Mouse (Mus musculus) MEL (cell line): ENCODE measurements at regions not wholly inside any gene's neighbourhood (a gene's known extent, or its start where the extent isn't known, plus 50 kb on each side); places are given as distances from the start of the nearest gene placed in this dataset.

Experiments
- DNase-seq: peaks from one replicate; pipeline ENCODE4 v3.0.0; 2011; ENCODE audit warnings: low read depth, low spot score
- H3K27ac ChIP-seq: 2 replicates; pipeline ENCODE4 v1.5.1; 2012; ENCODE audit warnings: low read depth, mild to moderate bottlenecking, control low read depth, low read length, moderate library complexity; ENCODE audit not compliant: control insufficient read depth
- H3K27me3 ChIP-seq, 2 experiments: fragments of 150-350 bp in 1 of 2; sonication (generic) in 1 of 2; 2 replicates each; pipeline ENCODE4 v1.6.1; 2012; ENCODE audit warnings: low read length in 2 of 2, mild to moderate bottlenecking in 2 of 2, improper control_type of control experiment in 1 of 2, moderate library complexity in 1 of 2; ENCODE audit not compliant: insufficient read depth in 2 of 2, control insufficient read depth in 1 of 2
- H3K36me3 ChIP-seq, 2 experiments: 2 replicates each; pipeline ENCODE4 v1.6.1; 2012 to 2014; ENCODE audit warnings: low read length in 2 of 2, improper control_type of control experiment in 1 of 2, inconsistent platforms in 1 of 2, mild to moderate bottlenecking in 1 of 2; ENCODE audit not compliant: insufficient read depth in 2 of 2, control insufficient read depth in 1 of 2
- H3K4me1 ChIP-seq, 2 experiments: fragments of 150-350 bp in 1 of 2; sonication (generic) in 1 of 2; 2 replicates each; pipeline ENCODE4 v1.6.1; 2012; ENCODE audit warnings: low read length in 2 of 2, improper control_type of control experiment in 1 of 2, mild to moderate bottlenecking in 1 of 2; ENCODE audit not compliant: insufficient read depth in 2 of 2, control insufficient read depth in 1 of 2
- H3K4me3 ChIP-seq, 2 experiments: fragments of 150-350 bp in 1 of 2; sonication (generic) in 1 of 2; 2 replicates each; pipeline ENCODE4 v1.5.1; 2012; ENCODE audit warnings: low read depth in 2 of 2, low read length in 2 of 2, mild to moderate bottlenecking in 2 of 2, moderate library complexity in 2 of 2, control low read depth in 1 of 2, improper control_type of control experiment in 1 of 2; ENCODE audit not compliant: control insufficient read depth in 1 of 2, insufficient read depth in 1 of 2
- H3K79me2 ChIP-seq: 2 replicates; pipeline ENCODE4 v1.6.1; 2012; ENCODE audit warnings: mild to moderate bottlenecking, low read length, moderate library complexity; ENCODE audit not compliant: control insufficient read depth, poor library complexity, insufficient read depth
- H3K9ac ChIP-seq: 2 replicates; pipeline ENCODE4 v1.6.1; 2012; ENCODE audit warnings: low read depth, mild to moderate bottlenecking, control low read depth, low read length, moderate library complexity; ENCODE audit not compliant: control insufficient read depth, poor library complexity, severe bottlenecking
- H3K9me3 ChIP-seq: fragments of 150-350 bp; sonication (generic); replicated peaks from 2 replicates; pipeline ENCODE4 v1.6.1; 2012; ENCODE audit warnings: mild to moderate bottlenecking, low read length, improper control_type of control experiment, moderate library complexity; ENCODE audit not compliant: insufficient read depth
- BHLHE40 ChIP-seq: IDR thresholded peaks from 2 replicates; pipeline ENCODE4 v1.6.1; 2012; ENCODE audit warnings: low read depth, mild to moderate bottlenecking, inconsistent platforms, low read length, improper control_type of control experiment, borderline replicate concordance
- CHD1 ChIP-seq: IDR thresholded peaks from 2 replicates; pipeline ENCODE4 v1.6.1; 2012; ENCODE audit warnings: low read depth, mild to moderate bottlenecking, inconsistent platforms, low read length, improper control_type of control experiment
- CTCF ChIP-seq, 3 experiments: IDR thresholded peaks in 2 of 3; conservative IDR thresholded peaks in 1 of 3; 2 replicates each; pipeline ENCODE4 v1.5.1; 2011 to 2012; ENCODE audit warnings: low read length in 3 of 3, low read depth in 2 of 3, mild to moderate bottlenecking in 2 of 3, improper control_type of control experiment in 1 of 3, inconsistent platforms in 1 of 3, mixed read lengths in 1 of 3, moderate library complexity in 1 of 3; ENCODE audit not compliant: control insufficient read depth in 1 of 3, insufficient read depth in 1 of 3, poor library complexity in 1 of 3, severe bottlenecking in 1 of 3
- EP300 ChIP-seq, 2 experiments: IDR thresholded peaks; 2 replicates each; pipeline ENCODE4 v1.6.1; 2011; ENCODE audit warnings: improper control_type of control experiment in 2 of 2, low read length in 2 of 2, low read depth in 1 of 2, mild to moderate bottlenecking in 1 of 2
- GABPA ChIP-seq: IDR thresholded peaks from 2 replicates; pipeline ENCODE4 v1.6.1; 2012; ENCODE audit warnings: low read depth, mild to moderate bottlenecking, inconsistent platforms, low read length, improper control_type of control experiment, moderate library complexity
- GATA1 ChIP-seq: IDR thresholded peaks from 2 replicates; pipeline ENCODE4 v1.6.1; 2011; ENCODE audit warnings: low read depth, low read length, improper control_type of control experiment
- HCFC1 ChIP-seq: IDR thresholded peaks from 2 replicates; pipeline ENCODE4 v1.6.1; 2012; ENCODE audit warnings: low read depth, mild to moderate bottlenecking, inconsistent platforms, low read length, improper control_type of control experiment, moderate library complexity
- MAFK ChIP-seq: IDR thresholded peaks from 2 replicates; pipeline ENCODE4 v1.6.1; 2011; ENCODE audit warnings: low read depth, mild to moderate bottlenecking, low read length, improper control_type of control experiment, borderline replicate concordance
- MAX ChIP-seq: IDR thresholded peaks from 2 replicates; pipeline ENCODE4 v1.6.1; 2011; ENCODE audit warnings: low read length, improper control_type of control experiment
- MEF2A ChIP-seq: IDR thresholded peaks from 2 replicates; pipeline ENCODE4 v1.6.1; 2014; ENCODE audit warnings: low read depth, mild to moderate bottlenecking, inconsistent platforms, low read length, improper control_type of control experiment; ENCODE audit not compliant: poor library complexity, insufficient replicate concordance, severe bottlenecking; ENCODE audit errors: extremely low read depth
- MYC ChIP-seq: IDR thresholded peaks from 2 replicates; pipeline ENCODE4 v1.6.1; 2011; ENCODE audit warnings: low read depth, mild to moderate bottlenecking, low read length, improper control_type of control experiment, moderate library complexity
- NRF1 ChIP-seq: IDR thresholded peaks from 2 replicates; pipeline ENCODE4 v1.6.1; 2014; ENCODE audit warnings: low read depth, mild to moderate bottlenecking, inconsistent platforms, low read length, improper control_type of control experiment, moderate library complexity; ENCODE audit not compliant: poor library complexity, insufficient read depth, severe bottlenecking
- POLR2A ChIP-seq, 2 experiments: IDR thresholded peaks; 2 replicates each; pipeline ENCODE4 v1.6.1; 2011 to 2012; ENCODE audit warnings: low read length in 2 of 2, mild to moderate bottlenecking in 2 of 2, control low read depth in 1 of 2, improper control_type of control experiment in 1 of 2, low read depth in 1 of 2, moderate library complexity in 1 of 2; ENCODE audit not compliant: control insufficient read depth in 1 of 2, insufficient read depth in 1 of 2, poor library complexity in 1 of 2
- POLR2AphosphoS2 ChIP-seq: IDR thresholded peaks from 2 replicates; pipeline ENCODE4 v1.6.1; 2011; ENCODE audit warnings: low read length, improper control_type of control experiment
- RAD21 ChIP-seq: IDR thresholded peaks from 2 replicates; pipeline ENCODE4 v1.6.1; 2011; ENCODE audit warnings: mild to moderate bottlenecking, low read depth, low read length, improper control_type of control experiment
- RCOR1 ChIP-seq: IDR thresholded peaks from 2 replicates; pipeline ENCODE4 v1.6.1; 2012; ENCODE audit warnings: low read depth, mild to moderate bottlenecking, inconsistent platforms, low read length, improper control_type of control experiment
- SIN3A ChIP-seq: IDR thresholded peaks from 2 replicates; pipeline ENCODE4 v1.6.1; 2012; ENCODE audit warnings: low read length, improper control_type of control experiment, inconsistent platforms
- TBP ChIP-seq: IDR thresholded peaks from 2 replicates; pipeline ENCODE4 v1.8.0; 2011; ENCODE audit warnings: low read depth, low read length, improper control_type of control experiment
- ZC3H11A ChIP-seq: IDR thresholded peaks from 2 replicates; pipeline ENCODE4 v1.6.1; 2012; ENCODE audit warnings: low read depth, mild to moderate bottlenecking, inconsistent platforms, low read length, improper control_type of control experiment
- ZKSCAN1 ChIP-seq: IDR thresholded peaks from 2 replicates; pipeline ENCODE4 v1.6.1; 2012; ENCODE audit warnings: low read depth, mild to moderate bottlenecking, inconsistent platforms, low read length, improper control_type of control experiment, moderate library complexity
- ZNF384 ChIP-seq: IDR thresholded peaks from 2 replicates; pipeline ENCODE4 v1.6.1; 2012; ENCODE audit warnings: low read depth, mild to moderate bottlenecking, inconsistent platforms, low read length, improper control_type of control experiment

DNA sequence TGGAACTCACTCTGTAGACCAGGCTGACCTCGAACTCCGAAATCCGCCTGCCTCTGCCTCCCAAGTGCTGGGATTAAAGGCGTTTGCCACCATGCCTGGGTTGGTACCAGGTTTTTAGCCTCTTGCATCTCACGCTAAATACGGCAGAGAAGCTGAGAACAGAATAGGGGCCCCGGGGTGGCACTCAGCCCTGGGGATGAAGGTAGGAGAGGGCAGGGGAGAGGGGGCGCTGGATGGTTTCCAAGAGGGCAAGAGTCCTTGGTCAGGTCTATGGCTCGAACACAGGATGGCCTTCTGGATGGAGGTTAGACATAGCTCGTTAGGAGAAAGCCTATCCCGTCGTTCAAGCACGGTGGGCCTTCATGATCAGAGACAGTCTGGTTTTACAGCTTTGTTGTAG, 1319.7 kb upstream of the Tenm4 start:
- no peak overlapping the region for H3K9ac ChIP-seq
- no peaks in the 10 kb centered on the region for H3K36me3 ChIP-seq
- no peaks in the 10 kb centered on the region for H3K27me3 ChIP-seq
- DNase-seq: no peak
- H3K9me3 ChIP-seq: no peaks in the 10 kb centered on the region
- no peak overlapping the region for H3K4me3 ChIP-seq
- H3K79me2 ChIP-seq: no peaks in the 10 kb centered on the region
- TF ChIP-seq MAFK (no peak), RAD21 (no peak), MYC (no peak), SIN3A (no peak), ZNF384 (no peak), TBP (no peak), POLR2AphosphoS2 (no peak), GATA1 (no peak)
- no peak overlapping the region for H3K27ac ChIP-seq
- no peaks in the 10 kb centered on the region for H3K4me1 ChIP-seq

GRCm38 (mm10) chr7:94856636-94857035, 1314.4 kb upstream of the Tenm4 start:
- no peaks in the 10 kb centered on the region; the same call in 1 of the 2 replicates for H3K9me3 ChIP-seq
- H3K27ac ChIP-seq: no peak overlapping the region
- H3K4me3 ChIP-seq: no peak overlapping the region
- DNase-seq: no peak
- no peaks in the 10 kb centered on the region for H3K27me3 ChIP-seq
- no peaks in the 10 kb centered on the region for H3K36me3 ChIP-seq
- H3K4me1 ChIP-seq: no peaks in the 10 kb centered on the region
- H3K79me2 ChIP-seq: no peaks in the 10 kb centered on the region
- TF ChIP-seq BHLHE40: no peak
- no peak for TF ChIP-seq MEF2A
- no peak for TF ChIP-seq POLR2A (IDR thresholded peaks at IDR 0.05; ENCODE audit: control insufficient read depth in 1 of 2, insufficient read depth in 1 of 2, low read depth in 1 of 2, low read length in 2 of 2, poor library complexity in 1 of 2)
- no peak for TF ChIP-seq NRF1
- TF ChIP-seq RCOR1: no peak
- no peak for TF ChIP-seq CTCF (IDR thresholded peaks at IDR 0.05 in 2 of 3, conservative IDR thresholded peaks at IDR 0.05 in 1 of 3; ENCODE audit: control insufficient read depth in 1 of 3, insufficient read depth in 1 of 3, low read depth in 2 of 3, low read length in 3 of 3, poor library complexity in 1 of 3, severe bottlenecking in 1 of 3)
- TF ChIP-seq GATA1: no peak
- no peak for TF ChIP-seq ZKSCAN1
- TF ChIP-seq HCFC1: no peak
- TF ChIP-seq EP300 (IDR thresholded peaks at IDR 0.05; ENCODE audit: low read depth in 1 of 2, low read length in 2 of 2): no peak
- no peak for TF ChIP-seq ZC3H11A
- no peak for TF ChIP-seq GABPA
- no peak for TF ChIP-seq CHD1
- TF ChIP-seq POLR2AphosphoS2: no peak
- TF ChIP-seq MAX: no peak
- H3K9ac ChIP-seq: no peak overlapping the region
